Mouse (Mus musculus): Measurements from ENCODE around the gene Chtop.

GRCm38 (mm10) chr3:90552231-90552630 lies 42.9 kb upstream of the Chtop start:
- TF ChIP-seq ZNF384 (IDR thresholded peaks at IDR 0.05; ENCODE audit: low read depth, low read length) (no peak), ZC3H11A (IDR thresholded peaks at IDR 0.05; ENCODE audit: borderline replicate concordance, low read depth, low read length) (no peak), CHD2 (IDR thresholded peaks at IDR 0.05; ENCODE audit: low read depth, low read length) (no peak), MAFK (IDR thresholded peaks at IDR 0.05; ENCODE audit: insufficient read depth, low read depth, low read length) (no peak)

All from ES-E14 (cell line).